In the genomic region with DNA sequence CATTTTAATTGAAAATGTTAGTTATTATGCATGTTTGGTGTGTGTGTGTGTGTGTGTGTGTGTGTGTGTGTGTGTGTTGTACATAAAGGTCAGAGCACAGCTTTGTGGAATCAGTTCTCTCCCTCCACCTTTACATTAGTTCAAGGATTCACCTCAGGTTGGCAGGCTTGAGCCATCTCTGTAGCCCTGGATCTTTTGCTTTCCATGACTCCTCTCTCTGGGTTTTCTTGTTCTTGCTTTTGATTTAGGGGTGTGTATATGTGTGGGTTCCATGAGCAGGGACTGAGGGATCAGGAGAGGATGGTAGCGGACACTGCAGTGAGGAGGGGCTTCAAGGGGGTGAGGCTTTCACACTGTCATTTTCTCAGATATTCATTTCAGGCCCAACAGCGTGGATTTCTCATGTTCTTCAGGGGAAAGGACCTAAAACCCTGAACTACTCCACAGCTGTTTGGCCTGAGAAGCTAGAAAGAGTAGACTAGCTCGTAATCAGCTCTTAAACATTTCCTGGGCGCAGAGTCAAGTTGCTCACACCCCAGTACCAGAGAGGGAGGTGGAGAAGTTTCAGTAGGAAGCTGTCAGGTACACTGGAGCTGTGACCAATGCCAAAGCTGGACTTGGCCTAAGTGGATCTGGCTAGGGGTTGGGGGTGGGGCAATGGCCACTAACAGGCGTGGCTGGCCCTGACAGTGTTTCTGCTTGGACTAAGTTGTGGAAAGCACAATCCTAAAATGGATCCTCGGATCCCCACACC, we compare ENCODE assay signal across 11 mouse cellular contexts. TPM values are rescaled to one million over a fixed set of nuclear protein-coding genes. Genes with fewer than 3 reads are reported as not detected.
DNase-seq lines count a peak whose midpoint lies in the region; ATAC-seq lines count a peak whose summit lies in the region.
"Had no signal": no experiment of that assay in that cellular context is flagged by ENCODE, and none has a peak within 500 bp of the region (broad histone marks: within the 10 kb centered on the region; RNA-seq: fewer than 3 reads in every experiment).

No protein-coding gene starts in this region.

- H3K4me2 ChIP-seq in lung, embryonic 16.5 days (ENCODE audit: low read depth, low read length), result no peak overlapping the region
- no peak overlapping the region for H3K4me2 ChIP-seq in hindbrain, embryonic 16.5 days (ENCODE audit: low read length)

- no peak overlapping the region for H3K4me3 ChIP-seq in lung, embryonic 16.5 days (ENCODE audit: low read length)
- H3K4me3 ChIP-seq in hindbrain, embryonic 16.5 days (ENCODE audit: low read length), result no peak overlapping the region

- DNase-seq in cerebellum, postnatal 10 days, result peak; percentile 62 to 68
- DNase-seq in cerebellum, adult 8-10 months, result no peak
- no peak for DNase-seq in lung, postnatal 14 days
- DNase-seq in skeletal muscle tissue, adult 2 months (ENCODE audit: low read depth, low spot score), result peak; percentile 12
- no peak for DNase-seq in right cerebral cortex, postnatal 25 days
- DNase-seq in thymus, adult 18-20 months, result no peak
- DNase-seq: adrenal gland, adult 8-10 months; gastrocnemius, postnatal 14 days; liver, postnatal 0 days had no signal

- peak; percentile 45; the same call in 1 of the 2 replicates for ATAC-seq in lung, embryonic 16.5 days (ENCODE audit: low read depth)
- no peak for ATAC-seq in hindbrain, embryonic 16.5 days
- ATAC-seq: liver, postnatal 0 days had no signal

- H3K27me3 ChIP-seq in lung, embryonic 16.5 days (ENCODE audit: control insufficient read depth, insufficient read depth, low read depth, low read length), result peaks cover 1% of the 10 kb centered on the region; the same call in 1 of the 2 replicates
- H3K27me3 ChIP-seq in hindbrain, embryonic 16.5 days (replicated peaks; ENCODE audit: control insufficient read depth, insufficient read depth, low read length), result no peaks in the 10 kb centered on the region

- peaks cover 10% of the 10 kb centered on the region for H3K4me1 ChIP-seq in lung, embryonic 16.5 days (replicated peaks; ENCODE audit: control insufficient read depth, insufficient read depth, low read length)
- H3K4me1 ChIP-seq in hindbrain, embryonic 16.5 days (ENCODE audit: control insufficient read depth, insufficient read depth, low read depth, low read length), result peaks cover 20% of the 10 kb centered on the region

- no peak overlapping the region for H3K27ac ChIP-seq in lung, embryonic 16.5 days (ENCODE audit: low read length)
- H3K27ac ChIP-seq in hindbrain, embryonic 16.5 days (ENCODE audit: low read depth, low read length), result peak overlapping the region; percentile 59

- H3K36me3 ChIP-seq in lung, embryonic 16.5 days (ENCODE audit: control insufficient read depth, insufficient read depth, low read length), result no peaks in the 10 kb centered on the region
- no peaks in the 10 kb centered on the region for H3K36me3 ChIP-seq in hindbrain, embryonic 16.5 days (ENCODE audit: control insufficient read depth, insufficient read depth, low read length)

- H3K9ac ChIP-seq in lung, embryonic 16.5 days (ENCODE audit: low read length), result no peak overlapping the region
- H3K9ac ChIP-seq in hindbrain, embryonic 16.5 days (ENCODE audit: low read depth, low read length), result no peak overlapping the region
- H3K9ac ChIP-seq: liver, postnatal 0 days had no signal

- H3K9me3 ChIP-seq in lung, embryonic 16.5 days (ENCODE audit: control insufficient read depth, low read length), result no peaks in the 10 kb centered on the region
- no peaks in the 10 kb centered on the region for H3K9me3 ChIP-seq in hindbrain, embryonic 16.5 days (ENCODE audit: control insufficient read depth, low read length)

- 53% methylated on average over 6 of the region's 6 CpGs for WGBS in lung, embryonic 16.5 days
- WGBS in hindbrain, embryonic 16.5 days, result 74% methylated on average over 6 of the region's 6 CpGs

RNA-seq across cellular contexts. Expression of a gene that starts 2.6 kb away (rescaled TPM):
- 1.0 TPM in 2 replicates for polyA plus RNA-seq in lung, embryonic 16.5 days (2015; fragmentation: Nextera tagmentation; extraction: Ambion mirVana)
- polyA plus RNA-seq in hindbrain, embryonic 16.5 days (2015; fragmentation: Nextera tagmentation; extraction: Ambion mirVana), result 11.6 and 16.4 TPM in 2 replicates
- polyA plus RNA-seq: liver, postnatal 0 days had no signal

RNA-seq across cellular contexts. Expression of a gene that starts 52.5 kb away (rescaled TPM):
- polyA plus RNA-seq in lung, embryonic 16.5 days (2015; fragmentation: Nextera tagmentation; extraction: Ambion mirVana), result 0.68 and 1.4 TPM in 2 replicates
- 0.43 and 0.79 TPM in 2 replicates for polyA plus RNA-seq in hindbrain, embryonic 16.5 days (2015; fragmentation: Nextera tagmentation; extraction: Ambion mirVana)
- polyA plus RNA-seq: liver, postnatal 0 days had no signal

RNA-seq across cellular contexts. Expression of a gene that starts 59.9 kb away (rescaled TPM):
- 0.58 and 0.74 TPM in 2 replicates for polyA plus RNA-seq in lung, embryonic 16.5 days (2015; fragmentation: Nextera tagmentation; extraction: Ambion mirVana)
- 1.7 and 2.4 TPM in 2 replicates for polyA plus RNA-seq in hindbrain, embryonic 16.5 days (2015; fragmentation: Nextera tagmentation; extraction: Ambion mirVana)

Comparison
In these comparisons a context has a peak if more than half of its experiments do, and no peak if none do; other contexts are left out.
1. DNase-seq: peak in cerebellum, postnatal 10 days (2 of 2) and skeletal muscle tissue, adult 2 months (single experiment); none in cerebellum, adult 8-10 months (single experiment), lung, postnatal 14 days (single experiment), right cerebral cortex, postnatal 25 days (single experiment) and thymus, adult 18-20 months (0 of 2).